Mouse (Mus musculus) thymus, postnatal 10 days (tissue): Measurements from ENCODE around the gene Ly6g6d.
"Not testable (repeated sequence)": the region's sequence is repeated elsewhere in the genome, so short reads cannot be mapped to it uniquely, and the experiment has no call there.

Source experiments
- DNase-seq, 2 experiments: peaks; one replicate each; pipeline ENCODE4 v3.0.0; 2021; ENCODE audit warnings: low spot score in 2 of 2

Ly6g6d gene

DNA sequence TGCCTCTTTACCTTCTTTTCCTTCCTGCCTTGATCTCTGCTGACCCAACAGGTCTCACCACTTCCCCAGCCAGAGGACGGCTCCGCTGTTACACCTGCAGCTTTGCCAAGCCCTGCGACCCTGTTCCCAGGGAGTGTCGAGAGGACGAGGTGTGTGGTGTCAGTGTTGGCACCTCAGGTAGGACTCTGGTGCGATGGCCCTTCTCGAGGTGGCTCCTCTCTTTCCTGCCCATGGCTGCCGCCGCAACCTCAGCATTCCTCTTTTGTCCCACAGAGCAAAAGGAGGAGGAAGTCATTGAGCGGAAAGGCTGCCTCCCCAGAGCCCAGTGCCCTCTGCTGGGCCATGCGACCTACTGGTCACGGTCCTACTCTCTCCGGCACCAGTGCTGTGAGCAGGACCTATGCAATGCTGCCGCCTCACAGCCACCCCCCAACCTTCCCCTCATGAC, at the start of gene Ly6g6d:
Gene Ly6g6d (minus strand): TSS at position 280 of the 448 bp plus-strand sequence.
- no peak for DNase-seq

DNA sequence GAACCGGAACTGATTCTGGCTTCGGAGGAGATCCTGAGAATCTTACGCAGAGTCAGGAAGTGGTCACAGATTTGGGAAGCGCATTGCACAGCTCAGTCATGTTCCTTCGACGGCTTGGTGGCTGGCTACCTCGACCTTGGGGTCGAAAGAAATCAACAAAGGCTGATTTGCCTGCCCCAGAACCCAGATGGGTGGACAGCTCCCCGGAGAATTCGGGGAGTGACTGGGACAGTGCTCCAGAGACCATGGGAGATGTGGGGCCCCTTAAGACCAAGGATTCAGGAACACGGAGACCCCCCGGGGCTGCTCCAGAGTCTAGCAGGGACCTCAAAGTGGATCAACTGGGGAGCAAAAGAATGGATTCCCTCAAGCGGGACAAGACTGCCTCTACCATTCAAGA, 49.2 kb upstream of the Ly6g6d start:
- no peak for DNase-seq

DNA sequence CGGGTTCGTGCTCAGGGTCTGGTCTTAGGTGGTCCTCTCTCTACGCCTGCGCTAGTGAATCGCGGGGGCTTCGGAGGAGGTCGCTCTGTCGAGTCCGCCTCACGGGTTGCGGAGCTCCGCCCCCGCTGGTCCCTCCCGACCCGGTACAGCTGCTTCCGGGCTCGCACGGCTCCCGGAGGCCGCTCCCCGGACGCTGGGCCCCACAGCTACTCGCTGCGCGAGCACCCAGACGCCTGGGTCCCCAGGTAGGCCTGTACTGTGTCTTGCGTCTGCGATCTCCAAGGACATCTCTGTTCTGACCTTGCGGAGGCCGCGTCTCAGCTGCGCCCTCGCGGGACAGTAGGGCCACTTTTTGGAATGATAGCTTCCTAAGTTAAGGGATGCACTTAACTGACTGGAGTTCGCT, 48.3 kb upstream of the Ly6g6d start, which contains the start of gene D17H6S53E:
Gene D17H6S53E (plus strand): TSS at position 168 of the 406 bp plus-strand sequence.
- peak; percentile 77 to 82 for DNase-seq

DNA sequence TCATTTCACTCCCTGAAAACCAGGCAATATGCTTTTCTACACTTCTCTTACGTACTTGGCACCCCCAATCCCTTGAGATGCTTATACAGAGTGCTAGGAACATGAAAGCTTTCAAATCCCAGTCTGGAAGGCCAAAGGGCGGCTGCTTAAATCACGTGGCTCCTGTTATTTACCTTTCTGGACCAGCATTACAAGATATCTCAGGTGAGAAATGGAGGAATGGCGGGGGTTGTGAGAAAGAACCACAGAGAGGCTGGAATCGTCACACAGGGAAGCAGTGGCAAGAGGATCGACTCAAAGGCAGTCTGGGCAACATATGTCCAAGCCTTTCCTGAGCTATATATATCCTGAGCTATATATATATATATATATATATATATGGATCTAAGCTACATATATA, 47.7 kb upstream of the Ly6g6d start:
- DNase-seq, result no peak

DNA sequence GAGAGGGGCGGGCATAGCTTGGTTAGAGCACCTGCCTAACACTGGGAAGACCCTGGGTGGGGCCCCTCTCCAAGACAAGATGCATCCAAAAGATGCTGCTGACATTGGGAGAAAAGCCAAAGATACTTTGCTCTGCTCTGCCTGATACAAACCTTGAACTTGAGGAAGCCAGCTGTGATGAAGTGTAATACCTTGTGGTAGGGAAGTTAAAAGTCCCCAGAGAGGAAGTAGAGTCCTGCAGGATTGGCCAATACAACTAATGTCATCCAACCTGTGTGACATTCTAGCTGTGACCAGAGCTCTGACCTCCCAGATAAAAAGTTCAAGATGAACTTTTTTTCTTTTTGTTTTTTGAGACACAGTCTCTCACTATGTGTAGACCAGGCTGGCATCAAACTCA, 47.2 kb upstream of the Ly6g6d start:
- DNase-seq, result no peak

DNA sequence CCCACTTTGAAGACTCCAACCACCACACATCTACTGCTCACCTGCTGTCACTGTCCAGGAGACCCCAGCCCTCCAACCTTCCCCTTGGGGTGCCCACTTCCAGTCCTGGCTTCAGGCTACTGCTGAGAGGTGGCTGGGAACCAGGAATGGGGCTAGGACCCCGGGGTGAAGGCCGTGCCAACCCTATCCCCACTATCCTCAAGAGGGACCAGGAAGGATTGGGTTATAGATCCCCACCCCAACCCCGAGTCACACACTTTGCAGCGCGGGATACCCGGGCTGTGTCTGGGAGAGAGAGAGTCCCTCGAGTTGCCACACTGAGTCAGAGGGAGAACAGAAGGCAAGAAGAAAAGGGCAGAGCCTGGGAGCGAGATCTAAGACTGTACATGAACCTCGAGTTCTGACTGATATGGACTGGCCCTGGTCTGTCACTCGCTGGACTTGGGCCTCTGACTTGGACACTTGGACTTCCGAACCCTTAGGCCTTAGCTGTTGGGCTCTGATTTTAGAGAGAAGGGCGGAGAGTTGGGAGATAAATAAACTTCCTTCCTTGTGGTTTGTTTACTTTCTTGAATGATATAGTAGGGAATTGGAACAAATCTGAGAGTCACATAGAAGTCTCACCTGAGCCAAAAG, 46.5 kb upstream of the Ly6g6d start:
- DNase-seq, result not testable (repeated sequence)

DNA sequence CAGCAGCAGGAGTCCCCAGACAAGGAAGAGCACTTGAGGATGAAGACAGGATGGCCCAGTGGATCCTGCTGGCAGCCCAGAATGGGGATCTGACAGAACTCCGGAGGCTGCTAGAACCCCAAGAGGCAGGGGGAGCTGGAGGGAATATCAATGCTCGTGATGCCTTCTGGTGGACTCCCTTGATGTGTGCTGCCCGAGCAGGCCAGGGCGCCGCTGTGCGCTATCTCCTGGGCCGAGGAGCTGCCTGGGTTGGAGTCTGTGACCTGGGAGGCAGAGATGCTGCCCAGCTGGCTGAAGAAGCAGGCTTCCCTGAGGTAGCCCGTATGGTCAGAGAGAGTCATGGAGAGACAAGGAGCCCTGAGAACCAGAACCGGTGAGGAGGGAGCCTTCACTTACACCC, 45.4 kb upstream of the Ly6g6d start:
- DNase-seq, result not testable (repeated sequence)

DNA sequence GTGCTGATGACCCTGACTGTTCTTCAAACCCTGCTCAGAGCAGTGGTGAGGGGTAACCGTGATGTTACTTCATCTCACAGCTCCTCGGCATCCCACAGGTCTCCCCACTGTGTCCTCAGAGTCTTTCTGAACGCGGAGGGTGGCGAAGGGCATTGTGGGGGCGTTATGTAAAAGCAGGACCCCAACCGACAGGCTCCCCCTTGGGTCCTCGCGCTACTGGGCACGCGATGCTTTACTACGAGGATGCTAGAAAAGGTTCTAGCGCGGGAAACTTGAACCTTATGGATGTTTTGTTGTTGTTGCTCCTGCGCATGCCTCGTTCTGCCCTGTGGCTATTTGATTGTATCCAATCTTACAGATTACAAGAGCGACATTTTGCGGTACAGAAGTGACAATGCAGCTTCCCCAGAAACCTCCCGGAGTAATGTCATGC, 44.0 kb upstream of the Ly6g6d start, which contains the start of gene Csnk2b:
Gene Csnk2b (minus strand): TSS at position 183 of the 433 bp plus-strand sequence.
- DNase-seq, result peak; percentile 39 to 43

DNA sequence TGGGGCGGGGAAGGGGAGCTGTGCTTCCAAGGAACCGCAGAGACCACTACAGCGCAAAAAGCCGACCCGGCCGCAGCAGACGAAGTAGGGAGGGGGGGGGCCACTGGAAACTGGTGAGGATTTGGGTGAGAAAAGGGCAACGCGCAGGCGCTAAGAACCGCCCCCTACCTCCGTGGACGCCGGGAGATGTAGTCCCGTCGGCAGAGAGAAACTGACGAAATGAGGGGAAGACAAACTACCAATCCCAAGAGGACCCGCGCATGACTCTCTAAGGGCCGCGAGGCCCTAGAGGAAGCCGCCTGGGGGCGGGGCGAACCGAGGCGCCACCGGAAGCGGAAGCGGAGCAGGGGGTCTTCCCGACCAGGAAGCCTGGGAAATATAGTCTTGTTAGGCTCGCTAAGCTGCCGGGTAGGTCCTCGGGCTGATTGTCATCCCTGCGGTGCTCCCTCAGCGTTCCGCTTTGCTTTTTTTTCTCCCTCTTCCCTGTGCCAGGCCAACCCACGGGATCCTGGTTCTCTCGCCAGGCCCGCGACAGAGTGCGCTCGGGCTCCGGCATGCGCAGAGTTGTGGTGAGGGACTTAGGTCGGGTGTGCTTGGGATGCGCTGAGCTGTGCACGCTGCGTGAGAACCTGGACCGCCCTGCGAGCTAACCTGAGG, 43.4 kb upstream of the Ly6g6d start, which contains the start of gene Gpank1:
Gene Gpank1 (plus strand): TSS at position 313 of the 657 bp plus-strand sequence.
- peak; percentile 98 for DNase-seq

DNA sequence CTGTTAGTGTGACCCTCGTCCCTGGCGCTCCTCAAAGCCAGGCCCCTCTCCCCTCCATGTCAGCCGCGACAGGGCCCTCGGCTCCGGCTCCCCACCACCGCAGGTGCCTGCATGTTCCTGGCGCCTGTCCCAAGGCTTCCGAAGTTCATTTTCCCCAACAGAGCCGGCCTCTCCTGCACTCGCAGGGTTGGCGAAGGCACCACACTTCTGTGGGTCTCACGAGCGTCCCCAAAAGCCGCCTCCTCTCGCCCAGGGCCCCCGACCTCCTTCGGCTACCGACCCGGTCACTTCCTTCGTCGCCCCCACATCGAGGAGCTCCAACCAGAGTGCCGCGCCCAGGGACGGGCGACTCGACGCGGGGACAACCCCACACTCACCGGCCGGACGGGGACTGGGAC, 42.9 kb upstream of the Ly6g6d start:
- DNase-seq, result peak in 1 of 2 experiments; percentile 44

DNA sequence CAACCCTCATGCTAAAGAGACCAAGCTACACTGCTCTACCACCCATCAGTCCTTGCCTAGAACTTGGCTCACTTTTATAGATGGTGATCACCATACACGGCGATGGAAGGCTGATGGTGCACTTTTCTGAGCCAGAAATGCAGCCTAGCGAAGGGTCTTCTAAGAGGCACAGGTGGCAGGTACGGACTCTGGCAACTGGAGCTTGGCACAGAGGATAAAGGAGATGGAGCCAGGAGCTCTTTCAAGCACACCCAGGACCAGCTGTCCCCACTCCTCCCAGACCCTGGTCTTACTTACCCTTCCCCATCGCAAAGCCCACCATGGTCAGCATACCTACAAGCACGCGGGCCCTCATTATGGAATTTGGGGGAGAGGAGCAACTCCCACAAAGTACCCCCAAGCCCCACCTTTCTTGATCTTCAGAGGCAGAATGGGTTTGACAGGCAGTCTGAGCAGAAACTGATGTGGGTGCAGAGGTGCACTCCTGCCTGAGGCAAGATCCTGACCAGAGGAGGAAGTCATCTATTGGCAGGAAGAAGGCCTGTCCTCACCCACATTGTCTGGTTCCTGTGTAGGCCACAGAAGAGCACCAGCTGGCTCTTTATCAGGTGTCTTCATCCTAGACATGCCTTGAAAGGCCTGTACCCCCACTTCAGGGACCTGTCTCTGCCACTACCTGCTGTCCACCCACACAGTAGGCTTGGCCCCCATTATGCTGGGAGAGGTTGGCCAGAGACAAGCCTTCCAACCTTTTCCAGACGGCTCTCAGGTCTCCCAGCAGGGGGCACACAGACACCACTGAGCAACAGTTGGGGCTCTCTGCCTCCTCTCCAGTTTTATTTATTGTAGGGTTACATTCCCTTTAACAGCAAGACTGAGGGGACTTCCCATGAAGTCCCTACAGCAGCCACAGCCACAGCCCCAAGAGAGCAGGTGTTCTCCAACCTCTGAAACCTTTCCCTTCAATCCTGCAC, 37.5 kb upstream of the Ly6g6d start, which contains the start of gene Ly6g5b:
Gene Ly6g5b (minus strand): TSS at position 383 of the 974 bp plus-strand sequence.
- peak; percentile 32 to 61 for DNase-seq

DNA sequence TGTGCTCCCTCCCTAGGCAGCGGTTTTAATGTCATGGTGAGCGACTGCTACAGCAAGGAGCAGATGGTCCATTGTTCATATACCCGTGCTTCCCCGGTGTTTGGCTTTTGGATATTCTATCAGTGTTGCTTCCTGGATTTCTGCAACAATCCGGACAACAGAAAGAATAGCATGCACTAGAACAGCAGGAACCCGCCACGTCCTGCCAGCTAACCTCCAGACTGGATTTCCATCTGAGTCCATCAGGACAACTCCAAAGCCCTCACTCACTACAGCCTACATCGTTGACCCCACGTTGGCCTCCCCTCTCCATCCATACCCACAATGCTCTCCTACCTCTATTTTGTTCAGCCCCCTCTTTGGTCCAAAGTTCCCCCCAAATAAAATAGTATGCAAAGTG, 33.9 kb upstream of the Ly6g6d start:
- no peak for DNase-seq

DNA sequence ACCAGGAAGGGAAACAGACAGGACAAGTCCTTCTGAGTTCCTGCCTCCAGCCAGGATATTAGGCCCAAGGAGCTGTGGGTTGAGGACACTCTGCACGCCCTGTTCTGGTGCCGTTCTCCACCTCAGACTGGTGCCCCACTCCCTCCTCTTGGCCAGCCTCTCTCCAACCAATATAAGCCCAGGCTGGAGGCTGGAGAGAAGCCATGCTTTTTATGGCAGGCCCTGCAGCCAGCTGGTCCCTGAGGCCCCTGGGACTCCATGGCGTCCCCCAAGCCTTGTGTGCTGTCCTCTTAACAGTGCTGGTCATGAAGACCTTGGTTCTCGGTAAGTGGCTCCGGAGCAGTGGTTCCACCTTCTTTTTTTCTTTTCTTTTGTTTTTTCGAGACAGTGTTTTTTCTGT, 30.2 kb upstream of the Ly6g6d start, which contains the start of gene Ly6g5c:
Gene Ly6g5c (plus strand): TSS at position 183 of the 400 bp plus-strand sequence.
- no peak for DNase-seq

DNA sequence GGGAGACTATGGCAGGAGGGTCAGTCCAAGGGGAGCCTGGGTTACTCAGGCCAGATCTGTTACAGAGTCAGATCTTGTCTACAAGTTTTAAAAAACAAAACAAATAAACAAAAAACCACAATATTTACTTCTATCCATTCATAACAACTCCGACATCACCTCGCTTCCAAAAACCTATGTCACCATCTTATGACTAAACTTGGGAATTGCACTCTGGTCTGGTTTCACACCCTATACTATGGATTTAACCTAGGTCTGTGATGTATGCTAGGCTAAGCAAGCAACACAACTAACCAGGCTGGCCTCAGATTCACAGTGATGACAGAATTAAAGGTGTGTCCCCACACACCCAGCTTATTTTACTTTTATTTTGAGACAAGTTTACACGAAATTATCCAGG, 28.7 kb upstream of the Ly6g6d start:
- DNase-seq, result no peak

DNA sequence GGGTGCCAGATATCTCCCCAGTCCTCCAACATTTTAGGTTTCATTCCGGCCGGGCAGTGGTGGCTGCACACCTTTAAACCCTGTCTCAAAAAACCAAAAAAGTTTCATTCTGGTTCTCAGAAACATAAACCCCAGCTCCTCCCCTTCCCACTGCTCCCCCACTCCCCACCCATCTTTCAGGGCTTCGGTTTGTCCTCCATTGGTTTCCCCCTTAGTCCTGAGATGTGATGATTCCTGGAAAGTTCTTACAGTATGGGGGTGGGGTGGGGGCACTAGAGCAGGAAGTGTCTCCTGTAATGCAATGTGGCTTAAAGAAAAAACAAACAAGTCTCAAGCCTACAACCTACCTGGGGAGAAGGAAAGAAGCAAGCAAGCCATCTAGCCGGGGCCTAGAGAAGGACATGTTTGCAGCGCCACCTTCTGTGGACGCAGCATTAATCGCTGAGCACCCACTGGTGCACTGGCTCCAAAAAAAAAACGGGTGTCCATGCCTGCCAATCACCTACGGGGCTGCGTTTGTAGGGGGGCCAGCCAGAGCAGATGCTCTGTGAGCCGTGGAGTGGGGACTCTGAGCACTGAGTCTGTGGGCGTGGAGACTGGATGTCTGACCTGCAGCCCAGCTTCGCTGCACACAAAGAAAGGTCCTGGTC, 28.0 kb upstream of the Ly6g6d start:
- DNase-seq, result peak in 1 of 2 experiments; percentile 39

DNA sequence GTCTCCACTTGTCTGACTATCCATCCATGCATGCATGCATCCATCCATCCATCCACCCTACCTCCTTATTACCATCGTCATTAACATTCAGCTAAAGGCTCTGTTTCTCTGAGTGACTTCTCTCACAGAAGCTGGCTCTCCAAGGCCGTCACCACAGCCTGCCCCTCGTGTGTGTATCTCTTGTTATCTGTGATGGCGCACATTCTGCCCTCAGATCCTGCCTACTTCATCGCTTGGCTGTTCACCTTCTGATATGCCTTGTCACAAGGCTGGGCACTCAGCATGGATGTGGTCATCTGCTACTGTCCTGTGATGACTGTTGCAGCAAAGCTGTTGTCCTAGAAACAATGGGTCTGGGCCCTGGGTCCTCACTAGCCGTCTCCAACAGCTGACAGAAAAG, 26.9 kb upstream of the Ly6g6d start:
- no peak for DNase-seq

DNA sequence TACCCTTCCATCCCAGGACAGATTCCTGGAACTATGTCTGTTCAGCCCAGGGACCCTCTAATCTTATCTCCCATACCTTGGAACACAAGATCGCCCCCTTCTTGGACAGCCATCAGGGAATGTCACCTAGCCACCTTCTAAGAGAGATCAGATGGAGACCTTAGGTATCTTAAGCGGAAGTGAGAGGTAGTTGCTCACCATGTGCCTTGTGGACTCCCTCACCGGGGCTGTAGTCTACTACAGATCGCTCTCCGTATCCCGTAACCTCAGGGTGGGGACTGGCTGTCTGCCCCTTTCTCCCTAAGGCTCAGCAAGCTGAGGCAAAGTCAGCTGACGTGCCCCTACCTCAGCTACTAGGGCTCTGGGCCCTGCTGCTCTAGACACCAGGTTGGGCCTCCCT, 26.2 kb upstream of the Ly6g6d start:
- DNase-seq, result no peak

DNA sequence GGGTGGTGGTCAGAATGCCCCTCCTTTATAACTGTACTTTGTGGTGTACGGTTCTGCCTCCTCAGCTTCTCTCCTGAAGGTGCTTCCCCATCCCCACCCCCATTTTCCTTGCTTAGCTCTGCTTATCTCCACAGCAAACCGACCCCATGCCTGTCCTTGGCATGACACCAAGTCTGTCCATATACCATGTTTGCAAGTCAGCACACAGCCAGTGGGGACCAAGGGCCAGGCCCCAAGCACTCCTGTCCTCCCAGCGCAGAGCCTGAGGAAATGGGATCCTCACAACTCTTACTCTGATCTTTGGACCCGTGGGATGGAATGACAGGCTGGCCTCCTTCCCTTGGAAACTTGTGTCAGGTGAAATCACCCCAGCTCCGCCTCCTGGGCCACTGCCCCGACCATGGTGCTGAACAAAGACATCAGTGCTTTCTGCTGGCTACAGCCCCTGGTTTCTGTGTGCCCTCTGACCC, 25.4 kb upstream of the Ly6g6d start:
- DNase-seq, result no peak

DNA sequence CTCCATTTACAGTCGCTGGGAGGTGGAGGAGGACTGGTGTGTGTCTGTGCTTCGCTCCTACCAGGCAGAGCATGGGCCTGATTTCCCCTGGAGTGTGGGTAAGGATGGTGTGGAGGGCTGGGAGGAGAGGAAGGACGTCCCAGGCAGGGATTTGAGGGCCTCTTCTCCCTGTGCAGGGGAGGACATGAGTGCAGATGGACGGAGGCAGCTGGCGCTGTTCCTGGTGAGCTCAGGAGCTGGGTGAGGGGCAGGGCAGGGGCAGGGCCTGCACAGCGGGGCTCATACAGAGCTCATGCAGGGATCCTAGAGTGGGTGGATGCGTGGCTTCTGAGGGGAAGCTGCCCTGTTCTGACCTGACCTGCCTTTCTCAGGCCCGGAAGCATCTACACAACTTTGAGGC, 24.4 kb upstream of the Ly6g6d start:
- no peak for DNase-seq

DNA sequence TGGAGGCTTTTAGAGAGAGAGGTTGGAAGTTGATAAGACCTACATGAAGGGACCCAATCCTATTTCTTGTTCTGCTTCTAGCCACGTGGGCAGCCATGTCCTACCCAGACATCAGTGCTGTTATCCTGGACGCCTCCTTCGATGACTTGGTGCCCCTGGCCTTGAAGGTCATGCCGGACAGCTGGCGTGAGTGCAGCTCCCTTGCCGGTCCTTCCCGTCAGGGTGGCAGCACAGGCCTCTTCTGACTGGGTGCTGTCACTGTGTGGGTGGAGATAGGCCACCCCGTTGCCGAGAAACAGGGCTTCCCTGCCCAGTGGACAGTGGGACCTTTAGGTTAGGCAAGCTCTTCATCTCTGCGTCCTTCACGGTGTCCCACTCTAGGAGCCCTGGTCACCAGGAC, 23.3 kb upstream of the Ly6g6d start:
- DNase-seq, result no peak

DNA sequence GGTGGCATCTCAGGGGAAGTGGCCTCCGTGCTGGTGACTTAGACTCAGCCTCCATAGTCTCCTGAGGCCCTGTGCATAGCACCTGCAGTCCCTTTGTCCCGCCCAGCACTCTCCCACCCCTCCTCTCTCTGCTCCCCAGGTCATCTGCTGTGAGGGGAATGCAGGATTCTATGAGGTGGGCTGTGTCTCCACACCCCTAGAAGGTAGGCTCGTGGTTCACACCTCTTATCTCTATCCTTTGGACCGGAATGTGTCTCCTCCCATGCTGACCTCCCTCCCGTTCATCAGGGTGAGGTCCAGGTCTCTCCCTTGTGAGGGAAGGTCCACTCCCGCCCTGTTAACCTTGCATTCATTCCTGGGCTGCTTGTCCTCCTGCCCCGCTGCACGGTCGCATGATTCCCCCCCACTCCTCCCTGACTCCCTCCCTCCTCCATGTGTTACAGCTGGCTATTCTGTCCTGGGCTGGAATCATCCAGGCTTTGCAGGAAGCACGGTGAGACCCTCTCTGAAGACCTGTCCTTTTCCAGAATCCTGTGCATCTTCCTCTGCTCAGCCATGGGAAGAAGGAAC, 22.4 kb upstream of the Ly6g6d start:
- DNase-seq, result no peak
